Mouse (Mus musculus) adrenal gland, adult 2 months (tissue): ENCODE results near the gene Rpa1. TPM values are rescaled to one million over a fixed set of nuclear protein-coding genes. Genes with fewer than 3 reads are reported as not detected.
"Not testable (repeated sequence)": the region's sequence is repeated elsewhere in the genome, so short reads cannot be mapped to it uniquely, and the experiment has no call there.

ENCODE experiments used
- DNase-seq: peaks from one replicate; pipeline ENCODE4 v3.0.0; 2021
- long read RNA-seq: library from polyadenylated mRNA; stranded (forward); transcript quantifications from one replicate; pipeline ENCODE4 v2.0.0, GENCODE M21; 2021
- polyA plus RNA-seq: library from polyadenylated mRNA; depleted of rRNA; stranded (reverse); fragments of >200 nt; gene quantifications from 2 replicates; pipeline ENCODE4 v1.2.3, GENCODE M21; 2012; rRNA removed
- total RNA-seq, 2 experiments: library from RNA; stranded (reverse); gene quantifications; 2 replicates each; pipeline ENCODE4 v1.2.3; 2021

The Rpa1 gene
- total RNA-seq (10 to 100 TPM; 35.6 to 54.9 TPM), polyA plus RNA-seq (11.8 and 16.4 TPM in 2 replicates)
- long read RNA-seq, full-length matches to known transcripts, result 42 of 49 reads
- long read RNA-seq, partial matches to known transcripts, result 6 of 49 reads
- long read RNA-seq, other reads (novel, unspliced or antisense), result 1 of 49 reads

DNA sequence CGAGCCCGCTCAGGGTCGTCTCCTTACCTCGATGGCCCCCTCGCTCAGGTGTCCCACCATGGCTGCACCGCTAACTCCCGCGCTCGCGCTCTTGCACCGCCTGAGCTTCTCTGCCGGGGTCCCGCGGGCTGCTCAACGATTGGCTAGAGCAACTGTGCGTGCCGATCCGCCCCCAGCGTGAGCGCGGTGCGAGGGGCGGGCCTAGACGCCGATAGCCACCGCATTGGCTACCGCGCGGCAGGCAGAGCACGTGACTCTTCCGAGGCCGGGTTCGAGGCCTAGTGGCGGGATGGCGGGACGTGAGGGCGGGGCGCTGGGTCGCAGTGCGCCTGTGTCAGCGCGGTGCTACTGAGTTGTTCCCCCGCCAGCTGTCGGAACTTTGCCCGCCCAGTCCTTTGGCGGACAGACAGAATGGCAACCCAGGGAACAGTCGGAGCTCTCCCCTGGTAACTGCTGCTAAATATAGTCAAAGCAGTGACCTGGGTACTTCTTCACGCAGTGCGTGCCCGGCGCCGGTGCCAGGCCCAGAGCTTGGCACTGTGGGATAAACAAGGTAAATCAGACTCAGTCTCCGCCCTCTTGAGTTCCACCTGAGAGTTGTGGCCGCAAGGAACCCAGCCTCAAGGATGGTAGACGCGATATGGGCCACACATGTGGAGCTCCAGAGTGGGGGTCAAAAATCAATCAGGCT, at the start of gene Rpa1, which contains the start of gene Smyd4:
Gene Rpa1, minus strand, starts transcription at position 126 of the 691 bp plus-strand sequence.
Gene Smyd4, plus strand, starts transcription at position 235 of the 691 bp plus-strand sequence.
- peak; percentile 98 for DNase-seq

DNA sequence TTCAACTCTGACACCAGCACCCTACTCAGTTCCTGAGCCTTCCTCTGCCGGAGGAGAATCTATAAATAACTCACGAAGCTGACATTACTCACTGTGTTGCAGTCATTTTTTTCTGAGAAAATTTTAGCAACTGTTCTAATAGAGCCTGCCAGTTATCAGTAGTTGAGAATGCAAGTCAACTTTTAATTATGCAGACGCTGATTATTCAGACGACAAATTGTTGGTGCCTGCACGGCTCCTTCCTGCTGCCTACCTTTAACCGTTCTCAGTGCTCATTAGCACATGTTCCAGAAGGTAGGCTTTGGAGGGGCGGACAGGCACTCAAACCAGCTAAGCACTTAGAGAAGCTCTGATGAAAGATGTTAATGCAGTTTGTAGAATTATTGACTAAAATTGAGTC, 49.3 kb upstream of the Rpa1 start:
- DNase-seq, result no peak

DNA sequence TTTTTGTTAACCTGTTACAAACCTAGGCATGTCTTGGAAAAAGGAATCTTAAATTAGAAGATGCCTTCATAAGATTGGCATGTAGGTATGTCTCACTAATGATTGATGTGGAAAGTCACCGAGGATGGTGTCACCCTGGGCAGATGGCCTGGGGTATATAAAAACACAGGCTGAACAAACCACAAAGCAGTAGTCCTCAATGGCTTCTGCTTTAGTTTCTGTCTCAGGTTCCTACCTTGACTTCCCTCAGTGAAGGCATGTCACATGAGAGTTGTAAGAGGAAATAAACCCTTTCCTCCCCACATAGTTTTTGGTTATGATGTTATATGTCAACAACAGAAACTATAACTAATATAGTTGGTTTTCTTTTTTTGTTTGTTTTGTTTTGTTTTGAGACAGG, 47.5 kb upstream of the Rpa1 start:
- no peak for DNase-seq

DNA sequence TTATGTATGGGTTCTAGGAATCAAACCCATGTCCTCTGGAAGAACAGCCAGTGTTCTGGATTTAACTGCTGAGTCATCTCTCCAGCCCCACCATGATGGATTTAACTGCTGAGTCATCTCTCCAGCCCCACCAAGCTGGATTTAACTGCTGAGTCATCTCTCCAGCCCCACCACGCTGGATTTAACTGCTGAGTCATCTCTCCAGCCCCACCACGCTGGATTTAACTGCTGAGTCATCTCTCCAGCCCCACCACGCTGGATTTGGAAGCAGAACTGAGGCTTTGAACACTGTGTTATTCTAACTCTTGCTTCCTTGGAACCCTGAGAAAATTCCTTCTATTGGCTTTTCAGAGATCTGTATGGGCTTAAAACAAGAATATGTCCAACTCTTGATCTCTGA, 35.4 kb upstream of the Rpa1 start:
- peak; percentile 57 for DNase-seq

DNA sequence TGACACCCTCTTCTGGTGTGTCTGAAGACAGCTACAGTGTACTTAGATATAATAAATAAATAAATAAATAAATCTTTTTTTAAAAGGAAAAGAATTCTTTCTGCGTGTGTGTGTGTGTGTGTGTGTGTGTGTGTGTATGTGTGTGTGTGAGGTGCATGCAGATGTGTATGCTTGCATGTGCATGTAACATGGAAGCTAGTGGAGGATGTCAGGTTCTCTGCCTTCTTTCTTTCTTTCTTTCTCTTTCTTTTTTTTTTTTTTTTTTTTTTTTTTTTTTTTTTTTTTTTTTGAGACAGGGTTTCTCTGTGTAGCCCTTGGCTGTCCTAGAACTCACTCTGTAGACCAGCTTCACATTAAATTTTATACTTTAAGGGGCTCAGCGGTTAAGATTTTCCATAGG, 30.7 kb upstream of the Rpa1 start:
- DNase-seq, result not testable (repeated sequence)

DNA sequence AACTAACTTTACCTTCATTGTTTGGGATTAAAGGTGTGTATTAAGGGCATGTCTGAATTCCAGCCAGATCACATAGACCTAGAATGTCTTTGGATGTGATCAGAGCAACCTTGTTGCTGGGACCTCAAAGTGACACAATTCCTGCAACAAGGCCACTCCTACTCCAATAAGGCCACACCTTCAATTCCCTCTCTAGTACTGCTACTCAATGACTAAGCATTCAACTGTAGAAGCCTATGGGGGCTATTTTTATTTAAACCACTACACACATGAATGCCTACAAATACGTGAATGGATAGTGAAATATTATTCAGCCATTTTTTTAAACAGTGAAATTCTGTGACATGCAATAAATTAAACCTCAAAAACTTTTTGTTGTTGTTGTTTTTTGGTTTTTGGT, 29.0 kb upstream of the Rpa1 start:
- DNase-seq, result no peak

DNA sequence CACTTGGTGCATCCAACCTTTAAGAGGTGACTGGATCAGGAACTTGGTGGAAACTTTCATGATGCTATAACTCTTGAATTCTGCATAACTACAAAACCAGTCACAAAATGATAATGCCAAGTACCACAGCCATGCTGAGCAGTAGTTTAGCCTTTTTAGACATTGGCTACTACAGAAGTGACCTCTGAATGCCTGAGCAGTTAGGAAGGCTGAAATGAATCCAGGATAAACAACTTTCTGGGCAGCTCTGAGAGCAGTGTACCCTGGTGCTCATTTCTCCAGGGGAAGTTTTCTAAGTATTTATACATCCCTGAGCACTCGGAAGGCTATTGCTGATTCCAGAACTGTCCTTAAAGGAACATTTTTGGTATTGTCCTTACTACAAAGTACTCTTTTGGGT, 7.4 kb upstream of the Rpa1 start:
- DNase-seq, result peak; percentile 24

DNA sequence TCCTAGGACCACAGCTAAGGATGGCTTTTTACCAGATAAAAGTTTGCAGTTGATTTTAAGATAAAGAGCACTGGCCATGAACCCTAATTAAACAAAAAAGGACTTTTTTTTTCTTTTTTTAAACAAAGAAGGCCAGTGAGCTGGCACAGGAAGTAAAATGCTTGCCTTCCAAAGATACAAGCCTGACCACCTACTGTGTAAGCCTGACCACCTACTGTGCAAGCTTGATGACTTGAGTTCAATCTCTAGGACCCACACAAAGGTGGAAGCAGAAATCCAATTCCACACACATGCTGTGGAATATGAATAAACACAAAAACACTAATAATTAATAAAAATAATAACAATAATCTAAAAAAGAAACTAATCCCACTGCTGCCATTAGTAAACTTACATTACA, 3.1 kb upstream of the Rpa1 start:
- no peak for DNase-seq

DNA sequence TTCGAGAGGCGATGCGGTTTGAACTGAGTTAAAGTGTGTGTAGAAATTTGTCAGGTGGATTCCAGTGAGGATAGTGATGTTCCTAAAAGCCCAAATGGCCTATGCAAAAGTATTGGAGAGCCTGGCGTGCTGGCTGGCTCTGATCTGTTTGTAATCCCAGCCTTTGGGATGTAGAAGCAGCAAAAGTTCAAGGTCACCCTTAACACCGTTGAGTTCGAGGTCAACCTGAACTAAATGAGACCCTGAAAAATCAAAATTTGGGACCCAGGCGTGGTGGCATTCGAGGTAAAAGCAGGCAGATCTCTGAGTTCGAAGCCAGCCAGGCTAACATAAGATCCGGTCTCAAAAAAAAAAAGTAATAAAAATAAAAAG, 752 bp upstream of the Rpa1 start:
- no peak for DNase-seq

DNA sequence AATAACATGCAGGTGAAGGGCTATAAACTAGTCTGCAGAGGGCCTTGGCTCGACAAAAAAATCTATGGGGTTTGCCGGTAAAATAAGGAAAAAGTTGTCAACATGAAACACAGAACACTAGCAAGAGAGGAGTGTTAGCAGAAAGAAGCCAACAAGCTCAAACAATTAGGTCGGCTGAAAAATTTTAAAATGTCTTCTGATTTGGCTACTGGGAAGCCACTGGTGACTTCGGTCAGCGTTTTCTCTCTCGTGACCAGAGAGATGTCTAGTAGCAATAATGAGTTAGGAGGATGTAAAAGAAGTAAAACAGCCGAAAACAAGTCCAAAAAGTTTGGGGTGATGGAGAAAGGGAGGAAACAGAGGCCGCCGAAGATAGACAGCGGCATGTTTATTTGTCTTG, 528 bp downstream of the Rpa1 start:
- no peak for DNase-seq

DNA sequence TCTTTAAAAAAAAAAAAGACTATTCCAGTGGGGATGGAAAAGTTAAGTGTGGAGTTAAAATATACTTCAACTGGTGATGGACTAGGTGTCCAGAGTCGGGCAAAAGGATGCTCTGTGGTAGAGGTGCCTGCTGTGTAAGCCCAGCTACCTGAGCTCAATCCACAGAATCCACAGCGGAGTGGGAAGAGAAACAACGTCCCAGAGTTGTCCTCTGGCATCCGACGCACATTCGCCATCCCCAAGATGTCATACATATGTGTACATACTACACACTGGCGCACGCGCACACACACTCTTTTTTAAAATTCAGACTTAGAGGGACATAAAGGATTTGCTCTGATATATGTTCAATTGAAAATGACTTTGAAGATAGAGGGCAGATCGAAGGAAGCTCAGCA, 937 bp downstream of the Rpa1 start:
- DNase-seq, result no peak

DNA sequence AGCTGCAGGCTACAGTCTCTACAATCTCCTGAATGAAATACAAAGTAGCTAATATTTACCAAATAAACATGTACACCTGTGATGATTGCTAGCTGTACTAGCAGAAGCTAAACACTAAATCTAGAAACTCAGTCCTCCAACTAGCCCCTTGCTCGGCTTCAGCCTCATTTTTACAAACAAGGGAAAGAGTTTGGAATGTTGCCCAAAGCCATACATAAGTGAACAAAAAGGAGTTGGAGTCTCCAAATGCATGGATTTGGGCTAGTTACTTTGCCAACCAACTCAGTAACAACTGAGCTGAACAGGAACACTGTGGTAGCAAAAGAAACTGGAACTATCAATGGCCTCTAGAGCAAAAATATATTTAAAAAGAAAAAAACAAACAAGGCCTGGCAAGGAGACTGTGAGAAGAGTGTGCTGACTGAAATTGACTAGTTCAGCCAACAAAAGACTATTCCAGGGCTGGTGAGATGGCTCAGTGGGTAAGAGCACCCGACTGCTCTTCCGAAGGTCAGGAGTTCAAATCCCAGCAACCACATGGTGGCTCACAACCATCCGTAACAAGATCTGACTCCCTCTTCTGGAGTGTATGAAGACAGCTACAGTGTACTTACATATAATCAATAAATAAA, 1.5 kb downstream of the Rpa1 start:
- no peak for DNase-seq

DNA sequence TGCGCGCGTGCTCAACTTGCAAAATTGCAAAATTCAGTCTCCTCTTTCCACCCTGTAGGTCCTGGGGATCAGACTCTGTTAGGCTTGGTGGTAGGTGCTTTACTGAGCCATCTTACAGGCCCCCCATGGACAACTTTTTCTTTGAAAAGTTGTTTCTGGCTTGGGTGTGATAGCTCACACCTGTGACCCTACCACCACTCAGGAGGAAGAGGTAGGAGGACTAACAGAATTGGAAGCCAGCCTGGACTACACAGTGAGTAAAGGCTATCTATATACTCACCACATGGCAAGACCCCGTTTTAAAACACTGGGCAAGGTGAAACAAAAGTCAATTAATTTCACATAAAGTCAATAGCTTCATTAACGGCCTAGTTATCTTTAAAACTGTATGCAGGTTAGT, 3.4 kb downstream of the Rpa1 start:
- DNase-seq, result no peak

DNA sequence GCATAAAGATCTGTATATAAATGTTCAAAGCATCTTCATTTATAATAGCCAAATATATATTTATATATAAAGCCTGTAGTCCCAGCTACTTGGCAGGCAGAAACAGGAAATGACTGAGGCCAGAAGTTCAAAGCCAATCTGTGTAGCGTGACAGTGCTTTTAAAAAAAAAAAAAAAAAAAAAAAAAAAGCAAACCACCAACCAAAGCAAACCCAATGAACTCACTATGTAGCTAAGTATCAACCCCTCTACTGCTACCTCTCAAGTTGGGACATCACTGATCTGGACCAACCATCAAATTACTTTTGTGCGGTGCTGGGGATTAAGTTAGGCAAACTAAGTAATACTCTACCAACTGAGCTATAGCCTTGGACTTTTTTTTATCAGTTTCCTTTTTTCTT, 4.0 kb downstream of the Rpa1 start:
- DNase-seq, result no peak

DNA sequence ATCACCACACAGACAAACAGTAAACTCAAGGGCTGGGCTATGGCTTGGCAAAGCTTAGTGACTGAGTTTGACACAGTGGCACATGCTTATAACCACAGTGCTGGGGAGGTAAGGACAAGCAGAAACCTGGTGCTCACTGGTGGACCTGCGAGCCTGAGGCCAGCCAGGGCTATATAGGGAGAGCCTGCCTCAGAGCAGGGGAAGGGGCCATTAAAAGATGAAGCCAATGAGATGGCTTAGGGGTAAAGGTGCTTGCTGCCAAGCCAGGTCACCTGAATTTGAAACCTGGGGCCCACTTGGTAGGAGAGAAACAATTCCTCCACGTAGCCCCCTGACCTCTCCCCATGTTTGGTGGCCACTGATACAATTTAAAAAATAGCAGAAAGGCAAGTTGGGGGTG, 5.0 kb downstream of the Rpa1 start:
- no peak for DNase-seq

DNA sequence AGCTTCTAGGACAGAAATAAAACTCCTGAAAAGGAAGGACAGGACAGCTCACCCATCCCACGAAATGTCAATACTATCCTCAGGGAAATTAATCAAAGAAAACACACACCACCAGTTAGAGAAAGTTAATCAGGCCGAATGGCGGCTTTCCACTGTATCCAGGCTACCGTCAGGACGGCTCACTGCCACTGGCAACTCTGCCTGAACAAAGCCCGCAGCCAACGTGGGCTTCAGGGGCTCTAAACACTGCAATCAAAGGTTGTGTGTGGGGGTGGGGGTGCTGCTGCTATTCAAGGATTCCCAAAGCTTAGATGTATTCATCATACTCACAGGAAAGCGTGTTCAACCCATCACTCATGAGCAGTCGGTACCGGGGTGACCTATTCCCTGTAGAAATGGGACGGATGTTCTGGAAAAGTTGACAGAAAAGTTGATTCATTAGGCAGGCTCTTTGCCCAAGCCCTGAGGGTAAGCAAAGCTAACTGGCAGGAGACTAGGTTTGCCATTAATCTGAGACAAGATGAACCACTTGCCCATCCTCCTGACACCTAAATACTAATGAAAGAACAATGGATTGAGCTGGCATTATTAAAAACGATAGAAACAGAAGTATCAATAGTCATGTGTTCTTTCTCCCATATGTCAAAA, 7.3 kb downstream of the Rpa1 start:
- DNase-seq, result no peak

DNA sequence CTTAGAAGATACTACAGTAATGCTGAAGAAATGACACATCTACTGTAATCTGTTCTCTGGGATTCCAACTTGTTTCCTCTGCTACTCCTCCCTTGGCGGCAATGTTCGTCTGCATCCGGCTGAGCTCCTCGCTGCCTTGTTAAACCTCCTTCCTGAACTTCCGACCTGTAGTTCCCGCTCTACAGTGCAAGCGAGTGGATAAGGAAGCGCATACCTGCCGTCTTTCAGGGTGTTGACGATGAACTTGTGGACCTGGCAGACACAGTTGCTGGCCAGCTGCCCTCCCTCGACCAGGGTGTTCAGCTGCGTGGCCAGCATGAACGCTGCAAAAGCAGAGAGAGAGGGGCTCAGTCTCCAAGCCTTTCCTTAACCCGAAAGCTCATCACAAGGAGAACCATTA, 8.0 kb downstream of the Rpa1 start:
- peak; percentile 24 for DNase-seq

DNA sequence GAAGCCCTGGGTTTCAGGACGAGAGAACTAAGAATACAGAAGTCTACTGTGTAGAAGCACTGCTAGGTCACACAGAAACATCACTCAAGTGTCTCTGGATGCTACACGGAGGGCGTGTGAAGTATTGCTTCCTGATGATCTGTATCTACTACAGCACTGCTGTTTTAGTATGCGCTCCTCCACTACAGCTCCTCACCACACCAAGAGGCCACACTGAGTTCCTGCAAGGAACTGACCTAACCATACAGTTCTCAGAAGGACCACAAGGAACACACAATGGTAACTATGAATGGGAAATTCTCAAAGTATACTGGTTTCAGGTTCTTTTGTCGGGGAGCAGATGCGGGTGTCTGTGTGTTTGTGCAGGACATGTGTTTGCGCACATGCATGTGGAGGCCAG, 10.9 kb downstream of the Rpa1 start:
- no peak for DNase-seq

DNA sequence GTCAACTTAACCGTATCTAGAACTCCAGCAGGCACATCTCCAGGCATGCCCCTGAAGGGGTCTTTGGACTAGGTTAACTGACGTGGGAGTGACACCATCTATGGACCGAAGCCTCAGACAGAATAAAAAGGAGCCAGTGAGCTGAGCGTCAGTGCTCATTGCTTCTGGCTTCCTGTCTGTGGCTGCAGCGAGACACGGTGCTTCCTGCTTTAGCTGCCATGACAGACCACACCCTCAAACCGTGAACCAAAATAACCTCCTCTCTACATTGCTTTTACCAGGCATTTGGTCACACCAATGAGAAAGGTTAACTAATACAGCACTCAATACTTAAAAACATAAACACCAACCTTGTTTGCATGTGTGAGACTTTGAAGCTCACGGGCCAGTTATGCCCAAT, 11.4 kb downstream of the Rpa1 start:
- DNase-seq, result no peak

DNA sequence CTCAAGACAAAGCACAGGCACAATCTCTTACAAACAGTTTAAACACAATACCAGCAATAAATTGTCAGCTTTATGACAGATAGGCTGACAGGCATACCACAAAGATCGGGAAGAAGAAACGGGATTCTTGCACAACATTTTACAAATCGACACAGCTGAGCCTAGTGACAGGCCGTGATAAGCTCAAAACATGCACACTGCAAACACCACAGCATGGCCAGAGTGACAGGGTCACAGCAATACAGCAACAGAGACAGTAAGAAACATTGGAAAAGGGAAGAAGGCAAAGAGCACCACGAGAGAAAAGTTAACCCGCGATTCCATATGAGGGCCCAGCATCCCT, 22.2 kb downstream of the Rpa1 start:
- DNase-seq, result no peak

DNA sequence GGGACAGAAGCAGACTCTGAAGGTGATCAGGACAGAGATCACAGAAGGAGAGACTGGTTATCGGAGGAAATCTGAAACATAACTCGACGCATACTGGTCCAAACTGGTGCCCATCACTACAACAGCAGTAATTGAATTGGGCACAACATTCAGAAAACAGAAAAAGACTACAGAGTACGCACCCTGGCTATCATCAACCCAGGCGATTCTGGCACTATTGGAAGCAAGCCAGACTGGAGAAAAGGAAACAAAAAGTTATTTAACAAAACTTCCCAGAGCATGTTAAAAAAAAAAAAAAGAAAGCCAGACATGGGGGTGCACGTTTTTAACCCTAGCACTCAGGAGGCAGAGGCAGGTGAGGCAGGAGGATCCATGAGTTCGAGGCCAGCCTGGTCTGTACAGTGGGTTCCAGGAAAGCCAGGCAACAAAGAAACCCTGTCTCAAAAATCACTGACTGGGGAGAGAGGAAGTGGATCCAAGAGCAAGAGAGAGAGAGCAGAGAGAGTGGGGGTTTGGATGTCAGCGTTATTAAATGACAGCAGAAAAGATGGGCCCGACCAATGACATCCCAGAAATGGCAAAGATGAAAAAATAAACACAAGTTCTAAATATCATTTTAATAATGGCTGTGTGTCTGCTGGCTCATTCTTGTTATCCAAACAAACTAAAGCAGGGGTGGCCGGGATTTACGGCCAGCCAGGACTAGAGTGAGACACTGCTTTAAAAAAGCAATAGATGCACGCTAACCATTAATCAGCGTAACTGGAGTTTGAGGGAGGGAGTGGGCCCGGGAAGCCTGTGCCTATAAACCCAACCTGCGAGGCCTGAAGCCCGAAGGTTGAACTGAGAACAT, 22.8 kb downstream of the Rpa1 start:
- DNase-seq, result no peak

DNA sequence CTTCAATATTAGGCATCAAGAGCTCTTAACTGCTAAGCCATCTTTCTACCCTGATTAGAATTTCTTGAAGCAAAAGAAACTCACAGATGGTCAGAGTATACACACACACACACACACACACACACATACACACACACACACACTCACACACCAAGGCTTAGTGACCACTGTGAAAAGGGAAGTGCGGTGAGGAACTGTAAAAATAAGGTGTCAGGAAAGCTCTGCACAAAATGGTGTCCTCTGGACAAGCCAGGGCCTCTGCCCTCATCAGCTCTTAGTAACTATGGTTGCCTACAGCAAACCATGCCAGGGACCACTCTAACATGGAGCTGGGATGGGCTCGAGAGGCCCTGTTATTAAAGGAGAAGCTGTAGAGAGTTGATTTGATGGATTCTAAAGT, 23.7 kb downstream of the Rpa1 start:
- DNase-seq, result no peak

DNA sequence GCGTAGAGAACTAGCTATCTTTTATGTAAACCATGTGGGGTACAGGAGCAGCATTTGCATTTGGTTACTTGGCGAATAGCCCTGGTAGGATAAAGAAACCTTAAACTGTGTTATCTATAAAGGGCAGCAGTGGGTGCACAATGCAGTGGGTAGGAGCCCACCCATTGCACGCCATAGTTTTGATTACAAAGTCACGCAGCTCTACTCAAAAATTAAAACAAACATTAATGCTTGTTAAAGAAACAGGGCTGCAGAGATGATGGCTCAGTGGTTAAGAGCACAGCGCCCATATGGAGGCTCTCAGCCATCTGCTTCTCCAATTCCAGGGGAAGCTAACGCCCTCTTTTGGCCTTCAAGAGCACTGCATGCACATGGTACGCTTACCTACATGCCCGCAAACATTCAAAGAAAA, 24.8 kb downstream of the Rpa1 start:
- no peak for DNase-seq
